Mouse (Mus musculus): ENCODE data around the gene Dnaja3.

Dnaja3 gene

GRCm38 (mm10) chr16:4624074-4624473, 15.7 kb upstream of the Dnaja3 start:
- ChIA-PET POLR2A (interaction anchor here (0.6 to 34.6 kb wide), 67 partner anchors 8 to 389 kb away, joined by 3 to 632 read pairs (median 6); partner anchors contain the start of genes Tfap4 (in 4 of the 4), Coro7 (in 2 of the 4), Srl (in 2 of the 4) and Cdip1 (in 1 of the 4)), CTCF (interaction anchor here in 3 of 4 experiments (0.5 to 2.2 kb wide), 21 partner anchors 8 to 579 kb away, joined by 3 to 10 read pairs (median 4); partner anchors contain the start of genes Dnaja3 (in 1 of the 3), Tfap4 (in 1 of the 3) and Vasn (in 1 of the 3))

- CTCF ChIA-PET, result interaction anchor here (0.5 to 2.2 kb wide), 23 partner anchors 8 to 578 kb away, joined by 3 to 10 read pairs (median 4); partner anchors contain the start of genes Dnaja3 (in 1 of the 4), Tfap4 (in 1 of the 4) and Vasn (in 1 of the 4)
- POLR2A ChIA-PET, result interaction anchor here (0.6 to 34.6 kb wide), 78 partner anchors 7 to 535 kb away, joined by 3 to 632 read pairs (median 5); partner anchors contain the start of genes Tfap4 (in 4 of the 4), Coro7 (in 2 of the 4), Srl (in 2 of the 4) and Cdip1 (in 1 of the 4)
Measured at GRCm38 (mm10) chr16:4624481-4625110, 15.2 kb upstream of the Dnaja3 start, which contains the start of gene Pam16. Gene Pam16 (minus strand): TSS chr16:4624988.

GRCm38 (mm10) chr16:4627105-4627504, 12.7 kb upstream of the Dnaja3 start:
- CTCF ChIA-PET, result interaction anchor here (0.6 to 2.0 kb wide), 4 partner anchors 19 to 477 kb away, joined by 3 to 5 read pairs (median 4); no protein-coding TSS in a partner anchor
- POLR2A ChIA-PET, result interaction anchor here in 2 of 4 experiments (0.5 to 5.8 kb wide), 13 partner anchors 9 to 440 kb away, joined by 3 to 35 read pairs (median 4); partner anchors contain the start of genes Srl (in 2 of the 2), Tfap4 (in 2 of the 2), Ubald1 (in 2 of the 2) and Dnaja3 (in 1 of the 2)

GRCm38 (mm10) chr16:4628898-4629419, 10.8 kb upstream of the Dnaja3 start:
- CTCF ChIA-PET, result interaction anchor here (0.7 to 8.8 kb wide), 22 partner anchors 8 to 335 kb away, joined by 3 to 118 read pairs (median 6); partner anchors contain the start of genes Anks3 (in 1 of the 4), Dnaja3 (in 1 of the 4) and Vasn (in 1 of the 4)
- POLR2A ChIA-PET, result interaction anchor here (0.7 to 2.6 kb wide), 32 partner anchors 9 to 420 kb away, joined by 3 to 21 read pairs (median 4); partner anchors contain the start of genes Coro7 (in 3 of the 4), Ubald1 (in 2 of the 4), Cdip1 (in 1 of the 4) and Dnaja3 (in 1 of the 4)

- POLR2A ChIA-PET, result interaction anchor here (0.6 to 2.6 kb wide), 43 partner anchors 8 to 508 kb away, joined by 3 to 21 read pairs (median 4); partner anchors contain the start of genes Coro7 (in 3 of the 4), Dnaja3 (in 2 of the 4), Vasn (in 2 of the 4) and Cdip1 (in 1 of the 4)
- CTCF ChIA-PET, result interaction anchor here (0.5 to 8.8 kb wide), 57 partner anchors 8 to 518 kb away, joined by 3 to 118 read pairs (median 4); partner anchors contain the start of genes Dnaja3 (in 2 of the 4), Vasn (in 2 of the 4), Anks3 (in 1 of the 4) and Cdip1 (in 1 of the 4)
Measured at GRCm38 (mm10) chr16:4629950-4630349, 9.8 kb upstream of the Dnaja3 start.

GRCm38 (mm10) chr16:4632050-4632449, 7.7 kb upstream of the Dnaja3 start:
- ChIA-PET CTCF (interaction anchor here (0.6 to 8.8 kb wide), 45 partner anchors 8 to 563 kb away, joined by 3 to 118 read pairs (median 5); partner anchors contain the start of genes Cdip1 (in 1 of the 4), Coro7 (in 1 of the 4) and Tfap4 (in 1 of the 4)), POLR2A (interaction anchor here in 3 of 4 experiments (0.5 to 3.3 kb wide), 29 partner anchors 8 to 381 kb away, joined by 3 to 19 read pairs (median 4); partner anchors contain the start of genes Tfap4 (in 2 of the 3), Ubald1 (in 2 of the 3), Cdip1 (in 1 of the 3) and Coro7 (in 1 of the 3))

GRCm38 (mm10) chr16:4633661-4634060, 6.1 kb upstream of the Dnaja3 start:
- ChIA-PET CTCF (interaction anchor here in 3 of 4 experiments (0.6 to 8.8 kb wide), 11 partner anchors 9 to 318 kb away, joined by 3 to 118 read pairs (median 7); partner anchors contain the start of gene Pam16 (in 3 of the 3)), POLR2A (interaction anchor here (0.6 to 3.3 kb wide), 18 partner anchors 8 to 291 kb away, joined by 3 to 19 read pairs (median 4); partner anchors contain the start of genes Pam16 (in 3 of the 4), Coro7 (in 1 of the 4), Tfap4 (in 1 of the 4) and Ubald1 (in 1 of the 4))

- ChIA-PET CTCF (interaction anchor here (0.5 to 8.8 kb wide), 12 partner anchors 8 to 262 kb away, joined by 3 to 118 read pairs (median 4); partner anchors contain the start of genes Pam16 (in 1 of the 4) and Srl (in 1 of the 4)), POLR2A (interaction anchor here in 3 of 4 experiments (0.6 to 3.3 kb wide), 14 partner anchors 8 to 245 kb away, joined by 3 to 11 read pairs (median 4); partner anchors contain the start of genes Coro7 (in 2 of the 3), Pam16 (in 2 of the 3) and Ubald1 (in 1 of the 3))
Measured at GRCm38 (mm10) chr16:4634681-4635080, 5.1 kb upstream of the Dnaja3 start.

GRCm38 (mm10) chr16:4635760-4636159, 4.0 kb upstream of the Dnaja3 start:
- ChIA-PET POLR2A (interaction anchor here in 3 of 4 experiments (0.5 to 2.6 kb wide), 9 partner anchors 9 to 665 kb away, joined by 3 to 10 read pairs (median 4); partner anchors contain the start of gene Ubald1 (in 1 of the 3)), CTCF (interaction anchor here (0.6 to 8.8 kb wide), 8 partner anchors 20 to 147 kb away, joined by 3 to 118 read pairs (median 3); no protein-coding TSS in a partner anchor)

- POLR2A ChIA-PET, result interaction anchor here in 3 of 4 experiments (0.8 to 2.3 kb wide), 18 partner anchors 8 to 411 kb away, joined by 3 to 22 read pairs (median 6); partner anchors contain the start of genes Coro7 (in 2 of the 3), Pam16 (in 2 of the 3), Glyr1 (in 1 of the 3) and Ubn1 (in 1 of the 3)
- CTCF ChIA-PET, result interaction anchor here in 3 of 4 experiments (0.7 to 1.9 kb wide), 6 partner anchors 9 to 28 kb away, joined by 3 to 9 read pairs (median 4); no protein-coding TSS in a partner anchor
Measured at GRCm38 (mm10) chr16:4638891-4639390, 848 bp upstream of the Dnaja3 start.

- CTCF ChIA-PET, result interaction anchor here in 2 of 4 experiments (0.8 to 1.9 kb wide), 5 partner anchors 8 to 27 kb away, joined by 4 to 9 read pairs (median 5); partner anchors contain the start of gene Pam16 (in 1 of the 2)
- POLR2A ChIA-PET, result interaction anchor here in 3 of 4 experiments (0.7 to 2.3 kb wide), 14 partner anchors 8 to 410 kb away, joined by 3 to 22 read pairs (median 6); partner anchors contain the start of genes Coro7 (in 2 of the 3), Glyr1 (in 1 of the 3), Pam16 (in 1 of the 3) and Ubn1 (in 1 of the 3)
Measured at GRCm38 (mm10) chr16:4640267-4641005, 647 bp downstream of the Dnaja3 start.

GRCm38 (mm10) chr16:4641119-4641838, 1.5 kb downstream of the Dnaja3 start:
- ChIA-PET POLR2A (interaction anchor here in 2 of 4 experiments (0.9 to 2.1 kb wide), 7 partner anchors 8 to 409 kb away, joined by 3 to 12 read pairs (median 5); partner anchors contain the start of genes Pam16 (in 2 of the 2), Glyr1 (in 1 of the 2) and Ubn1 (in 1 of the 2)), CTCF (no interaction called here)

- ChIA-PET CTCF (interaction anchor here in 3 of 4 experiments (0.6 to 2.4 kb wide), 6 partner anchors 10 to 646 kb away, joined by 3 to 7 read pairs (median 6); no protein-coding TSS in a partner anchor), POLR2A (interaction anchor here in 3 of 4 experiments (0.6 to 2.7 kb wide), 18 partner anchors 8 to 430 kb away, joined by 3 to 15 read pairs (median 4); partner anchors contain the start of genes Pam16 (in 3 of the 3) and Coro7 (in 1 of the 3))
Measured at GRCm38 (mm10) chr16:4642190-4642589, 2.4 kb downstream of the Dnaja3 start.

- CTCF ChIA-PET, result interaction anchor here (0.6 to 2.4 kb wide), 8 partner anchors 9 to 645 kb away, joined by 3 to 7 read pairs (median 6); no protein-coding TSS in a partner anchor
- POLR2A ChIA-PET, result interaction anchor here in 3 of 4 experiments (0.6 to 2.7 kb wide), 15 partner anchors 9 to 238 kb away, joined by 3 to 15 read pairs (median 4); partner anchors contain the start of genes Coro7 (in 2 of the 3) and Pam16 (in 2 of the 3)
Measured at GRCm38 (mm10) chr16:4642937-4643336, 3.1 kb downstream of the Dnaja3 start.

Data from embryonic stem cell, embryonic (primary cell).